Mouse (Mus musculus) lung, adult 10 weeks (tissue): ENCODE data around the gene Ccdc89. TPM values are rescaled to one million over a fixed set of nuclear protein-coding genes. Genes with fewer than 3 reads are reported as not detected.

Experiments
- polyA plus RNA-seq: library from polyadenylated mRNA; stranded (reverse); fragments of 350-450 nt; fragmentation: Illumina TruSeq; extraction: RNeasy Lipid Tissue Mini Kit (QIAGEN cat#74804); gene quantifications from one replicate; pipeline ENCODE4 v1.2.3, GENCODE M21; 2014; ENCODE audit warnings: low read depth, low replicate concordance; ENCODE audit not compliant: insufficient read depth

The Ccdc89 gene
- 0.75 TPM for polyA plus RNA-seq

DNA sequence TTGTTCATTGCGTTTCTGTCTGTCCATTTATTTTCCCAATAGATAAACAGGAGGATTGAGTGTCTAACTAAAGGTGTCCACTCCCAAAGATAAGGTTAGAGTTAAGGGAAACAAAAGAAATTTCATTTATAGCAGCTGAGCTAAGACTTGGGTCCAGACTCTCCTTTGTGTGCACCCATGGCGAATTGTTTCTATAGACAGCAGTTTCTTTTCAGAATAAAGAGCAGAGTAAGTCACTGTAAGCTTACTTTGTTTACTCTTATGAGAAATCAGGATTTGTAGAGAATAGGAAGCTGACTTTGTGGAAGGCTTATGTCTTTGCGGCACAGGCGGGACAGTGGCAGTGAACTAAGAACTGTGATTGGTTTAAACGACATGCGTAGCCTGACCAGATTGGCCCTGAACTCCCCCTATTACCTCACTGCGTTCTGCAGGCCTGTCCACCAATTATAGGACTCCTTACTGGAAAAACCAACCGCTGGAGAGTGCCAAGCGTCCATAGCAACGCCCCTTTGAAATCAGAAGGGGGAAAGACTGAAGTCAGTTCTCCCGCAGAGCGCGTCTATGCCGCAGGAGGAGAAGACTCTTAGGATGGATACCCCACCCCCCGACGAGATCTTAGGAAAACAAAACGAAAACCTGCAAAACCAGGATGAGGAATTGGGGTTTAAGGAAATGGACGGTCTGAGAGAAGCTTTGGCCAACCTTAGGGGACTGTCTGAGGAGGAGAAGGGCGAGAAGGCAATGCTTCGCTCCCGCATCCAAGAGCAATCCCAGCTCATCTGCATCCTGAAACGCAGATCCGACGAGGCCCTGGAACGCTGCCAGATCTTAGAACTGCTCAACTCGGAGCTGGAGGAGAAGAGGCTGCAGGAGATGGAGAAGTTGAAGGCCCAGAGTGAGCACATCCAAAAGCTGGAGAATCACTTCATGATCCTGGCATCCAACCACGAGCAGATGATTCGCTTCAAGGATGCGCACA lies at the start of gene Ccdc89:
TSS of gene Ccdc89 (plus strand) at position 558 of the 982 bp plus-strand sequence.

DNA sequence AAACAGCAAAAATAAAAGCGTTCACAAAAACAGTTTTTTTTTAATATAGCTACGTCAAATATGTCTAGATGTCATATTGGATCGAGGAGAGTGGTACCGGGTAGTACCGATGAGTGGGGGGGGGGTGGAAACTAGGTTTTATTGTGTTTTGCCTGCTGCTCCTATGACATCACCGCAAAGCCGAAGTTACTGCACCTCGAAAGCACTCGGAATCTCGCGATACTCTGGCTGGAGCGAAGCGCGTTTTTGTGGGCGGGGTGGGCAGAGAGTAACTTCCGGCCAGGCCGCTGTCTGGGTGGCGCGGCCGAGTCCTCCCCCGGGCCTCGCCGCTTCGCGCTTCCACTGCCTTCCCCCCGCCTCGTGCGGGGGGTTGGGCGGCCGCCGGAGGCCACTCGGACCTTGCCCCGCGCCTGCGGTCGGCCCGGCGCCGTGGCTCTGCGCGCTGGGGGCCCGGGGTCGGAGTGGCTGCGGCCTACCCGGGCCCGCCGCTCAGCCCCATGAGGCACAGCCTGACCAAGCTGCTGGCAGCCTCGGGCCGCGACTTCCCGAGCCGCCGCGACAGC lies 16.2 kb downstream of the Ccdc89 start, which contains the start of gene Crebzf:
TSS of gene Crebzf (plus strand) at position 212 of the 563 bp plus-strand sequence.

GRCm38 (mm10) chr7:90456845-90457468 lies 30.6 kb downstream of the Ccdc89 start, which contains the start of gene Tmem126a:
Gene Tmem126a (minus strand): TSS chr7:90457229.

GRCm38 (mm10) chr7:90475793-90476312 lies 49.5 kb downstream of the Ccdc89 start, which contains the start of gene Tmem126b:
Gene Tmem126b (minus strand): TSS chr7:90476001.

GRCm38 (mm10) chr7:90476313-90477245 lies 50.2 kb downstream of the Ccdc89 start, which contains the start of gene Dlg2:
Gene Dlg2 (plus strand): TSS chr7:90476672.

Other genes starting within 250 kb of the Ccdc89 start
- gene Ccdc83, start 160.8 kb upstream of the Ccdc89 start, polyA plus RNA-seq: 0.56 TPM
- 12.1 TPM for gene Sytl2, start 124.3 kb upstream of the Ccdc89 start, polyA plus RNA-seq
- 31.9 TPM for gene Crebzf, start 16.2 kb downstream of the Ccdc89 start, polyA plus RNA-seq
- 42.9 TPM for gene Tmem126a, start 30.7 kb downstream of the Ccdc89 start, polyA plus RNA-seq
- gene Tmem126b, start 49.4 kb downstream of the Ccdc89 start, polyA plus RNA-seq: 17.0 TPM
- gene Dlg2, start 50.1 kb downstream of the Ccdc89 start, polyA plus RNA-seq: 0.48 TPM